Mouse (Mus musculus) liver, embryonic 14.5 days (tissue): ENCODE measurements around the gene Plppr5. TPM values are rescaled to one million over a fixed set of nuclear protein-coding genes. Genes with fewer than 3 reads are reported as not detected.

Experiments used
- ATAC-seq: fragments of 200-750 bp; cut with Nextera tagmentation; 2 replicates; pipeline ENCODE4 v1.8.0; 2017; ENCODE audit warnings: moderate number of reproducible peaks, mild to moderate bottlenecking, moderate library complexity; ENCODE audit not compliant: insufficient read depth
- DNase-seq, 3 experiments: peaks; one replicate each; pipeline ENCODE4 v3.0.0-alpha.2; 2012 to 2013; ENCODE audit warnings: low read depth in 3 of 3, low spot score in 3 of 3
- H3K27ac ChIP-seq: fragments of 300-500 bp; sonication (generic); 2 replicates; pipeline ENCODE4 v1.5.1; 2014; ENCODE audit warnings: moderate library complexity, mild to moderate bottlenecking, control low read depth, inconsistent platforms
- H3K27me3 ChIP-seq: fragments of 300-500 bp; sonication (generic); 2 replicates; pipeline ENCODE4 v1.6.1; 2014; ENCODE audit warnings: mild to moderate bottlenecking, low read length, moderate library complexity; ENCODE audit not compliant: control insufficient read depth, insufficient read depth
- H3K36me3 ChIP-seq: fragments of 300-500 bp; sonication (generic); replicated peaks from 2 replicates; pipeline ENCODE4 v1.6.1; 2014; ENCODE audit warnings: low read depth; ENCODE audit not compliant: control insufficient read depth, insufficient read depth
- H3K4me1 ChIP-seq, 2 experiments: fragments of 200-500 bp in 1 of 2; fragments of 300-500 bp in 1 of 2; sonication (generic) in 1 of 2; replicated peaks; 2 replicates each; pipeline ENCODE4 v1.6.1; 2012 to 2014; ENCODE audit warnings: antibody characterized with exemption in 1 of 2, inconsistent platforms in 1 of 2, low read length in 1 of 2; ENCODE audit not compliant: control insufficient read depth in 2 of 2, insufficient read depth in 2 of 2
- H3K4me2 ChIP-seq: fragments of 300-500 bp; sonication (generic); 2 replicates; pipeline ENCODE4 v1.6.1; 2014; ENCODE audit warnings: low read depth, mild to moderate bottlenecking, control low read depth, moderate library complexity
- H3K4me3 ChIP-seq, 2 experiments: fragments of 200-500 bp in 1 of 2; fragments of 300-500 bp in 1 of 2; sonication (generic) in 1 of 2; 2 replicates each; pipeline ENCODE4 v1.5.1; 2012 to 2014; ENCODE audit warnings: low read depth in 2 of 2, low read length in 2 of 2, mild to moderate bottlenecking in 2 of 2, control low read depth in 1 of 2, inconsistent platforms in 1 of 2, moderate library complexity in 1 of 2; ENCODE audit not compliant: insufficient read depth in 1 of 2
- H3K9ac ChIP-seq: fragments of 300-500 bp; sonication (generic); replicated peaks from 2 replicates; pipeline ENCODE4 v1.6.1; 2014; ENCODE audit warnings: mild to moderate bottlenecking, control low read depth, moderate library complexity
- H3K9me3 ChIP-seq: fragments of 300-500 bp; sonication (generic); 2 replicates; pipeline ENCODE4 v1.6.1; 2016; ENCODE audit warnings: low read length, mixed read lengths; ENCODE audit not compliant: control insufficient read depth
- CTCF ChIP-seq: IDR thresholded peaks from 2 replicates; pipeline ENCODE4 v1.5.1; 2016; ENCODE audit warnings: antibody characterized with exemption, low read depth, control low read depth
- EP300 ChIP-seq: IDR thresholded peaks from 2 replicates; pipeline ENCODE4 v1.6.1; 2016; ENCODE audit warnings: antibody characterized with exemption, low read depth
- WGBS: fragments of 180-500 bp; shearing (Covaris S2); extraction: QIAGEN DNeasy Blood & Tissue Kit; methylation state at CpG from one replicate; pipeline ENCODE4 v1.1.7; 2014; ENCODE audit not compliant: insufficient replicate concordance; 5-methylcytosine and 5-hydroxymethylcytosine counted together
- polyA plus RNA-seq, 2 experiments: library from polyadenylated mRNA; depleted of rRNA in 1 of 2; stranded (reverse) in 1 of 2; unstranded in 1 of 2; fragments of >200 nt; fragmentation: Nextera tagmentation in 1 of 2; extraction: Ambion mirVana in 1 of 2; gene quantifications; 2 replicates each; pipeline versions ENCODE4 v1.2.1 to v1.2.3; 2012 to 2014

The Plppr5 gene
- polyA plus RNA-seq, 2 experiments: 0.02 to 0.03 TPM

GRCm38 (mm10) chr3:117575928-117576254 is 1.3 kb downstream of the Plppr5 start:
- H3K4me2 ChIP-seq: no peak overlapping the region
- ATAC-seq: no peak
- H3K4me1 ChIP-seq: no peaks in the 10 kb centered on the region
- DNase-seq: no peak
- no peak overlapping the region for H3K27ac ChIP-seq
- no peak for TF ChIP-seq EP300
- TF ChIP-seq CTCF: no peak
- H3K9me3 ChIP-seq: no peaks in the 10 kb centered on the region
- no peak overlapping the region for H3K9ac ChIP-seq
- 24% methylated on average over 3 of the region's 3 CpGs for WGBS
- H3K27me3 ChIP-seq: peaks cover 19% of the 10 kb centered on the region
- H3K36me3 ChIP-seq: no peaks in the 10 kb centered on the region
- no peak overlapping the region for H3K4me3 ChIP-seq

GRCm38 (mm10) chr3:117577349-117577748 is 2.7 kb downstream of the Plppr5 start:
- H3K4me2 ChIP-seq: no peak overlapping the region
- no peaks in the 10 kb centered on the region for H3K9me3 ChIP-seq
- no peak overlapping the region for H3K27ac ChIP-seq
- no peak overlapping the region for H3K4me3 ChIP-seq
- no peak overlapping the region for H3K9ac ChIP-seq
- no peak for DNase-seq
- no peaks in the 10 kb centered on the region for H3K36me3 ChIP-seq
- no peaks in the 10 kb centered on the region for H3K4me1 ChIP-seq
- no peak for ATAC-seq
- TF ChIP-seq CTCF (no peak), EP300 (no peak)
- WGBS: 55% methylated on average over 2 of the region's 2 CpGs
- peaks cover 19% of the 10 kb centered on the region for H3K27me3 ChIP-seq

GRCm38 (mm10) chr3:117582628-117583027 is 8.0 kb downstream of the Plppr5 start:
- ATAC-seq (no peak), DNase-seq (no peak)
- H3K27me3 ChIP-seq: no peaks in the 10 kb centered on the region
- WGBS: 66% methylated on average over 2 of the region's 2 CpGs
- H3K4me1 ChIP-seq: no peaks in the 10 kb centered on the region
- no peak overlapping the region for H3K27ac ChIP-seq
- no peak overlapping the region for H3K9ac ChIP-seq
- no peak for TF ChIP-seq EP300
- TF ChIP-seq CTCF: no peak
- no peak overlapping the region for H3K4me2 ChIP-seq
- H3K36me3 ChIP-seq: no peaks in the 10 kb centered on the region
- H3K9me3 ChIP-seq: no peaks in the 10 kb centered on the region
- H3K4me3 ChIP-seq: no peak overlapping the region

- no peak for TF ChIP-seq EP300
- no peak for TF ChIP-seq CTCF
- Histone ChIP-seq H3K9me3 (no peaks in the 10 kb centered on the region), H3K9ac (no peak overlapping the region), H3K4me3 (no peak overlapping the region), H3K4me2 (no peak overlapping the region), H3K4me1 (no peaks in the 10 kb centered on the region), H3K27ac (no peak overlapping the region), H3K27me3 (no peaks in the 10 kb centered on the region), H3K36me3 (no peaks in the 10 kb centered on the region)
- 47% methylated on average over 1 of the region's 1 CpGs for WGBS
- ATAC-seq (no peak), DNase-seq (no peak)
Measured at GRCm38 (mm10) chr3:117602404-117602803, 27.8 kb downstream of the Plppr5 start.

- no peaks in the 10 kb centered on the region for H3K9me3 ChIP-seq
- no peaks in the 10 kb centered on the region for H3K36me3 ChIP-seq
- H3K27ac ChIP-seq: no peak overlapping the region
- ATAC-seq (no peak), DNase-seq (no peak)
- 57% methylated on average over 2 of the region's 2 CpGs for WGBS
- TF ChIP-seq CTCF (no peak), EP300 (no peak)
- no peaks in the 10 kb centered on the region for H3K27me3 ChIP-seq
- no peak overlapping the region for H3K4me3 ChIP-seq
- H3K4me2 ChIP-seq: no peak overlapping the region
- H3K9ac ChIP-seq: no peak overlapping the region
- H3K4me1 ChIP-seq: no peaks in the 10 kb centered on the region
Measured at GRCm38 (mm10) chr3:117603458-117603857, 28.8 kb downstream of the Plppr5 start.

- no peak for ATAC-seq
- Histone ChIP-seq H3K27ac (no peak overlapping the region), H3K4me2 (no peak overlapping the region), H3K27me3 (no peaks in the 10 kb centered on the region), H3K9ac (no peak overlapping the region), H3K9me3 (no peaks in the 10 kb centered on the region), H3K4me3 (no peak overlapping the region), H3K36me3 (no peaks in the 10 kb centered on the region), H3K4me1 (no peaks in the 10 kb centered on the region)
- no peak for DNase-seq
- TF ChIP-seq CTCF: no peak
- TF ChIP-seq EP300: no peak
Measured at GRCm38 (mm10) chr3:117606383-117606782, 31.7 kb downstream of the Plppr5 start.
